Mouse (Mus musculus): ENCODE results near the gene Ghr. TPM values are rescaled to one million over a fixed set of nuclear protein-coding genes. Genes with fewer than 3 reads are reported as not detected.

The Ghr gene
- total RNA-seq, 2 experiments from 2014 or later: 7.4 to 11.2 TPM

- DNase-seq (ENCODE audit: extremely low spot score in 1 of 2, low spot score in 1 of 2): no peak
Measured at GRCm38 (mm10) chr15:3312937-3313336, 270.4 kb downstream of the Ghr start.

- no peak for DNase-seq (ENCODE audit: extremely low spot score in 1 of 2, low spot score in 1 of 2)
Measured at GRCm38 (mm10) chr15:3309856-3310255, 273.4 kb downstream of the Ghr start.

- no peak for DNase-seq (ENCODE audit: extremely low spot score in 1 of 2, low spot score in 1 of 2)
Measured at GRCm38 (mm10) chr15:3303426-3303825, 279.9 kb downstream of the Ghr start, which contains the start of gene Ccdc152. Gene Ccdc152 (minus strand): TSS chr15:3303526.

DNA sequence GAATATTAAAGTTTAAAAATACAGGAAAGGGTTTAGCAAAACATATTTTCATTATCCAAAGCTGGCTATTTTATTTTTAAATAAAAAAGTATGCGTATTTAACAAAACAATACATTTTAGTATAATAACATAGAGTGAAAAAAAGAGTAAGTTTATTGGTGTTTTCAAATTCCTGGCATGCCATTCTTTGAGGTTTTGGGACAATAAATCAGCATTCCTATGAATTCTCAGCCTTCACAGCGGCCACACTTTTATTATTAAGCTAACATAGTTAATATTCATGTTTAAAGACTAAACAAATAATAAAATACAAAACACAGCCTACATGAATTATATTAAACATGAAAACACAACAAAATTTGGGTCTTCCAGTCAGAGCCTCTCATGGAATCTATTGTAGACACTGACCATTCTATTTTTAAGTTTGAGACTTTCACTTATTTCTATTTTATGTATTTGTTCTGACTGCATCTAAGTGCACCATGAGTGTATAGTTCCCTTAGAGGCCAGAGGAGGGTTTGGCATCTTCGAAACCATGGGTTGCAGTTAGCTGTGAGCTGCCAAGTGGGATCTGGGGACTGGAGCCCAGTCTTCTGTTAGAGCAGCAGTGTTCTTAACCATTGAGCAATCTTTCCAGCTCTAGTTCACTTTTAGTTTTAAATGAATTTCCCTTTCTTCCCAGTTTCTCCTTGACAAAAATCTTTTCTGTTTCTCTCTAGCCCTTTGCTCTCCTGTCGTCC is 282.8 kb downstream of the Ghr start:
- DNase-seq (ENCODE audit: extremely low spot score in 1 of 2, low spot score in 1 of 2): no peak

DNA sequence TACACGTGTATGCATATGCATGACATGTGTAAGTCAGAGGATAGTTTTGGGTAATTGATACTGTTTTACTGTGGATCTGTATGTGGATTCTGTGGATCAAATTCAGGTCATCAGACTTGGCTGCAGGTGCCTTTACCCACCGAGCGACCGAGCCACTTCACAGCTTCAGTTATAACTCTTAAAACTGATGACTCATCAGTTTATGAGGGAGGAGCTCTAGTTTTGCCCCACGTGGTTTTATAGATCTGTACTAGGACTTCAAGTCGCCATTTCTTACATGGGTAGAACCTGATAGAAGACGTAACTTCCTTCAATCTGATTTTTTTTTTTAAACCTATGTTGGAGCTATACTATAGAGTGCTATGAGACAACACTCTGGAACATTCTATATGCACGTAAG is 285.7 kb downstream of the Ghr start:
- DNase-seq (ENCODE audit: extremely low spot score in 1 of 2, low spot score in 1 of 2): no peak

- DNase-seq (ENCODE audit: extremely low spot score in 1 of 2, low spot score in 1 of 2): no peak
Measured at GRCm38 (mm10) chr15:3295986-3296385, 287.3 kb downstream of the Ghr start.

DNA sequence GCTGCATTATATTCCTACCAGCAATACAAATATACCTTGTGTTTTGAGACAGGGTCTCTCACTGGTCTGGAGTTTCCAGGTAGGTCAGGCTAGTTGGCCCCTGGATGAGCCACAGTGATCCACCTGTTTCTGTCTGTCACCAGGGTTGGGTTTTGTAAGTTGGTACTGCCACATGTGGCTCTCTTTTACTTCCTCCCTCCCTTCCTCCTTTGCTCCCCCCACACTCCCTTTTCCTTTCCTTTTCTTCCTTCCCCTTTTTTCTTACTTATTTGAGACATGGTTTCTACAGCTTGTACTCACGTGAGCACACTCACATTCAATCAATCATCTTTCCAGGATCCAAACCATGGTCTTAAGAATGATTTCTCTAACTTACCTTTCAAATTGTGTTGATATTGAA is 289.8 kb downstream of the Ghr start:
- no peak for DNase-seq (ENCODE audit: extremely low spot score in 1 of 2, low spot score in 1 of 2)

GRCm38 (mm10) chr15:3290435-3290834 is 292.9 kb downstream of the Ghr start:
- DNase-seq (ENCODE audit: extremely low spot score in 1 of 2, low spot score in 1 of 2): no peak

- DNase-seq (ENCODE audit: extremely low spot score in 1 of 2, low spot score in 1 of 2): no peak
Measured at GRCm38 (mm10) chr15:3286032-3286431, 297.3 kb downstream of the Ghr start.

- DNase-seq (ENCODE audit: extremely low spot score in 1 of 2, low spot score in 1 of 2): no peak
Measured at GRCm38 (mm10) chr15:3281737-3282136, 301.6 kb downstream of the Ghr start.

DNA sequence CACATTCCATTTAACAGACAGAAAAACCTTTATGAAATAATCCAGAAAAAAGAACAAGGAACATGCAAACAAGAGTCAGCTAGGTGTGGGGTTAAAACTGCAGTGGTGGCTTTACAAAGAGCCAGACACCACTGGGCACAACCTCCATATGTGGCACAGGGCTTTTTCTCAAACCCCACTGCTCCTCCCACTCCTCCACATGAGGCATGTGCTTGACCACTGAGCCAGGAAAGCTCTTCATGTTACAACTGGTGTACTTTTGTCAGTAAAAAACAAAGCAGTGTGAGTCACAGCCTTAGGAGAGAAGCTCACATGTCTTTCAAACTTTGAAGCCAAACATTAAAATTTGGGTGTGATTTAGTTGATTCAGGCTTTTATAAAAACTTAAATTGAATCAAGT is 302.1 kb downstream of the Ghr start:
- no peak for DNase-seq (ENCODE audit: extremely low spot score in 1 of 2, low spot score in 1 of 2)

DNA sequence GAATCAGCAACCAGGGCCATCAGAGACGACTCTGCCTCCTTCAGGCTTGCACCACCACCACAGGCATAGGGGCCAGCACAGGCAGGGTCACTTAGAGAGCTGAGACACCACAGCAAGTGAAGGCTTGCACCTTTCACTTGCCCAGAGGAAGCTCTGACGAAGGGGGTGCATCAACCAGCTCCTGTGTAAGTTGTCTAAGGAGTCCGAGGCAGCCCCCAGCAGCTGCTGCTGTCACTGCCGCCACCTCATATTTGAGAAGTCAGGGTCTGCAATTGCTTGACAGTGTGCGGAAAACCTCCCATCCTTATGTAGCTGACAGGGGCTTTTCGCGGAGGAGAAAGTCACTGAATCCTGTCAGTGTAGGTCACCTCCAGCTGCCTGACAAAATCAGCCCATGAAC is 304.1 kb downstream of the Ghr start:
- no peak for DNase-seq (ENCODE audit: extremely low spot score in 1 of 2, low spot score in 1 of 2)

GRCm38 (mm10) chr15:3277391-3277790 is 305.9 kb downstream of the Ghr start:
- DNase-seq (ENCODE audit: extremely low spot score in 1 of 2, low spot score in 1 of 2): no peak

DNA sequence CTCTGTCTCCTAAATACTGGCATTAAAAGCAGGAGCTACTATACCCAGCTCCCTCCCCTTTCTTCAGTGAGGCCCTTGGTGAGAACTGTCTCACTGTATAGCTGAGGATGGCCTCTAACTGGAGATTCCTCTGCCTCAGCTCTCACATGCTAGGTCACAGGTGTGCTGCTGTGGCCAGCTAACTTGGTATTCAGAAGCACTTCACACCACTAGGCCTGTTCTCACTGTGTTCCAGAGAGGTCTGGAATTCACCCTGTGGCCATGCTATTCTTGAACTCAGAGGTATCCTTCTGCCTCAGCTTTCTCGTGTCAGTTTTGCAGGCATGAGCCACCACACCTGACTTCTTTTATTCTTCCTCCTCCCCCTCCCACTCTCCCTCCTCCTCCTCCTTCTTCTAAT is 310.1 kb downstream of the Ghr start:
- DNase-seq (ENCODE audit: extremely low spot score in 1 of 2, low spot score in 1 of 2): no peak

- no peak for DNase-seq (ENCODE audit: extremely low spot score in 1 of 2, low spot score in 1 of 2)
Measured at GRCm38 (mm10) chr15:3271216-3271615, 312.1 kb downstream of the Ghr start.

- peak in 1 of 2 experiments; percentile 42 for DNase-seq (ENCODE audit: extremely low spot score in 1 of 2, low spot score in 1 of 2)
Measured at GRCm38 (mm10) chr15:3270646-3271077, 312.6 kb downstream of the Ghr start.

DNA sequence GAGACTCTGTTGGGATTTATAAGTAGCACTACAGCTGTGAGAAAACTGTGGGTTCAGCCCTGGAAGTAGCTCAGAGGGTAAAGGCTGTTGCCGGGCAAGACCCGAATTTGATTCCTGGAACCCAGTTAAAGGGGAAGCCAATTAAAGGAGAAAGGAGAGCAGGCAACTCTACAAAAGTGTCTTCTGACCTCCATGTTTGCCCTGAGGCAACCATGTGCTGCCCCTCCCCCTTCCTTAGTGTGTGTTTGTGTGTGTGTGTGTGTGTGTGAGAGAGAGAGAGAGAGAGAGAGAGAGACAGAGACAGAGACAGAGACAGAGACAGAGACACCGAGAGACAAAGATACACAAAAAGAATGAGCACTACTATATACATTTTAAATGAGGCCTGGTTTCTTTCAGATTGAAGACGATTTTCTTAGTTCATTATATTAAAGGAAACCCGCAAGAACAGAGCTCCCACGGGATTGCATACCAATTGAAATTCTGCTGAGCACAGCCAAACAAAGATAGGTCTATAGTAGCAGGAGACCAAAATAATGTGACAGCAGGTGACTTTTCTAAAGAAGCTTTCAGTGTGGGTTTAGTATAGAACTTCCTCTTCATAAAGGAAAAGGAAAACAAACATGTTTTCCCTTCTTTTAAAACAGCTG is 313.2 kb downstream of the Ghr start:
- no peak for DNase-seq (ENCODE audit: extremely low spot score in 1 of 2, low spot score in 1 of 2)

DNA sequence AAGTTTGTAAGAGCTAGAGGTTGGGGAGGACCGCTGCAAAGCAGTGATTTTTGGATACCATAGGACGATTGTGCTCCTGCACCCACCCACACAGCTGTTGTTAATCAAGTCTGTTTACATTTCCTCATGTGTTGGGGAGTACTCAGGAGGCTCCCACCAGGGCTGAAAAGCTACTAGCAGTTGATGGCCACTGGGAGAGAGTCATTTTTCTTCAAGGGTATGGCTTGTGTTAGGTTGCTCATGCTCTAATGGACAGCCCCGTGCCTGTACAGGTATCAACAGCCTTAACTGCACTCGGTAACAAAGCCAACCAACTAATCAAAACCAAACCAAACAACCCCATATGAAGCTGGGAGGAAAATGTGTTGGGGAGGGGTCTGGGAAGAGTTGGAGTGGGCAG is 313.8 kb downstream of the Ghr start:
- DNase-seq (ENCODE audit: extremely low spot score in 1 of 2, low spot score in 1 of 2): no peak

GRCm38 (mm10) chr15:3268247-3268646 is 315.0 kb downstream of the Ghr start, which contains the start of gene Selenop:
Gene Selenop (plus strand): TSS chr15:3268547.
- no peak for DNase-seq (ENCODE audit: extremely low spot score in 1 of 2, low spot score in 1 of 2)

Data from layer of hippocampus, postnatal 25 days (tissue).